Mouse (Mus musculus): ENCODE data around the gene Otud7a.

DNA sequence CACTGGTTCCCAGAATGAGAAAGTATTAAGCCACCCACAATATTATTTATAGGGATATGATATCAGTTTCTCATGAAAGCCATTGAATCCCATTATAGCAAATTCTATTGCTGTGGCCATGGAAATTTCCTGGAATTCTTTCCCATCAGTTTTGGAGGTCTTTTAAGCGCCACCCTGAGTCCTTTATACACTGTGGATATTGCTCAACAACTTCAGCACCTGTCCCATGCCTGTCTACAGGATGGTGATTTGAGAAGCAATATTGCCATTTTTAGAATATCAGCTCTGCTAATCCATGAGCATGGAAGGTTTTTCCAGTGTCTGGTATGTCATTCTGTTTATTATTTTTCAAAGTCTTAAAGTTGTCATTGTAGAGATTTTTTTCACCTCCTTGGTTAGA, 199.5 kb downstream of the Otud7a start:
- no peak for TF ChIP-seq CTCF (IDR thresholded peaks at IDR 0.05; ENCODE audit: extremely low read depth, insufficient read depth, low read length)
- TF ChIP-seq POLR2A (IDR thresholded peaks at IDR 0.05; ENCODE audit: extremely low read depth, insufficient read depth, low read length), result no peak
